Mouse (Mus musculus) kidney, adult 2 months (tissue): ENCODE results near the gene Kcnh7. TPM values are rescaled to one million over a fixed set of nuclear protein-coding genes. Genes with fewer than 3 reads are reported as not detected.

ENCODE experiments used
- DNase-seq: peaks from one replicate; pipeline ENCODE4 v3.0.0; 2021
- H3K27ac ChIP-seq: fragments of 200-500 bp; 2 replicates; pipeline ENCODE4 v1.5.1; 2012; ENCODE audit warnings: low read depth, low read length, control low read depth, inconsistent platforms; ENCODE audit not compliant: insufficient read depth
- H3K27me3 ChIP-seq: fragments of 200-500 bp; replicated peaks from 2 replicates; pipeline ENCODE4 v1.6.1; 2012; ENCODE audit warnings: mild to moderate bottlenecking, moderate library complexity, low read length, inconsistent platforms; ENCODE audit not compliant: control insufficient read depth, insufficient read depth
- H3K36me3 ChIP-seq: fragments of 200-500 bp; 2 replicates; pipeline ENCODE4 v1.6.1; 2012; ENCODE audit warnings: mild to moderate bottlenecking, moderate library complexity, low read length, inconsistent platforms; ENCODE audit not compliant: control insufficient read depth, insufficient read depth
- H3K4me1 ChIP-seq: fragments of 200-500 bp; 2 replicates; pipeline ENCODE4 v1.6.1; 2011; ENCODE audit warnings: low read length; ENCODE audit not compliant: control insufficient read depth, insufficient read depth
- H3K4me3 ChIP-seq: fragments of 200-500 bp; 2 replicates; pipeline ENCODE4 v1.5.1; 2011; ENCODE audit warnings: mild to moderate bottlenecking, low read depth, low read length, control low read depth; ENCODE audit not compliant: insufficient read depth
- CTCF ChIP-seq: fragments of 200-500 bp; conservative IDR thresholded peaks from 2 replicates; pipeline ENCODE4 v1.5.1; 2011; ENCODE audit warnings: low read depth, mild to moderate bottlenecking, control low read depth, low read length, moderate library complexity, mixed read lengths; ENCODE audit not compliant: insufficient read depth, insufficient read length
- POLR2A ChIP-seq: fragments of 200-500 bp; IDR thresholded peaks from one replicate; pipeline ENCODE4 v1.6.1; 2011; ENCODE audit warnings: low read depth, low read length, control low read depth
- WGBS: fragments of 180-500 bp; shearing (Covaris S2); methylation state at CpG from one replicate; pipeline ENCODE4 v1.1.7; 2018; 5-methylcytosine and 5-hydroxymethylcytosine counted together
- polyA plus RNA-seq: library from polyadenylated mRNA; depleted of rRNA; stranded (reverse); fragments of >200 nt; gene quantifications from 2 replicates; pipeline ENCODE4 v1.2.3, GENCODE M21; 2012; rRNA removed

Gene Kcnh7
- polyA plus RNA-seq = 0.03 and 0.11 TPM in 2 replicates

- DNase-seq = no peak
- Histone ChIP-seq H3K36me3 (no peaks in the 10 kb centered on the region), H3K27me3 (peaks cover 2% of the 10 kb centered on the region; the same call in 1 of the 2 replicates), H3K4me3 (no peak within 1 kb of the TSS), H3K4me1 (no peaks in the 10 kb centered on the region), H3K27ac (no peak within 1 kb of the TSS)
- WGBS = 2% methylated on average over 48 of the region's 49 CpGs
- TF ChIP-seq POLR2A (no peak), CTCF (no peak)
These were observed at the start of gene Kcnh7 for GRCm38 (mm10) chr2:63183563-63184545. TSS of gene Kcnh7 (minus strand) at chr2:63184287.

DNA sequence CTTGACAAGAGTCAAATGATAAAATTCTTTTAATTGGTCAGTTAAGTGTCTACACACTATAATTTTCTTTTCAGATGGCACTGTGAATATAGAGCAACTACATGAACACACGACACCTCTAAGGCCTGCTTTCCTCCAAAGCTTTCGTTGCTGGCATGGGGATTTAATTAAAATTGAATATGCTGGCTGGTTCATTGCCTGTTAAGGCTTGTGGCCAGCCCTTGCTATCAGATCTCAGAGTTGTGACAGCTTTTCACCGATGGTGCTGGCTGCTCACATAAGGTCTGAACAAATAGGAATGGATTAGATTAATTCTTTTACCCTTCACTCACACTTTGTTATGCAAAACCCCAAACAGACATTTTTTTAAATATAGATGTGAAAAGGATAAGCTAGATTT lies 23.3 kb upstream of the Kcnh7 start:
- Histone ChIP-seq H3K4me3 (no peak overlapping the region), H3K4me1 (no peaks in the 10 kb centered on the region), H3K36me3 (no peaks in the 10 kb centered on the region), H3K27me3 (no peaks in the 10 kb centered on the region), H3K27ac (no peak overlapping the region)
- DNase-seq = no peak
- 63% methylated on average over 3 of the region's 3 CpGs for WGBS
- TF ChIP-seq CTCF = no peak

DNA sequence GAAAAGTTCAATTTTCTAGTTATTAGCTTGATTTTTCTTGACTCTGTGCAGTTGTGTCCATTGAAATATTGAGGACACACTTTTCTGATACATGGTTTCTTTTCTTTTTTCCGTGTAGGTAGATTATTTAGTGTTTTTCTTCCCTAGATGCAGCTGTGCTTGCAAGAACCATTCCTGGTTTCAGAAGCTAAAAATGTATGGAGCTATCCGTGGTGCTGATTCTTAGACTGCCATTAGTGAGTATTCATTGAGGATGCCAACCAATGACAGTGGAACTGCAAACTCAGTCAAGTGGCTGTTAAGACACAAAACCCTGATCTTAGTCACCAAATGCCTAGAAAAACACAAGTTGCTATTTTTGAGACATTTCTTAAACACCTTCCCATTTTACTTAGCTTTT lies 1.9 kb upstream of the Kcnh7 start:
- peak; percentile 14 for DNase-seq
- H3K27ac ChIP-seq = no peak overlapping the region
- TF ChIP-seq CTCF (no peak), POLR2A (no peak)
- H3K4me3 ChIP-seq = no peak overlapping the region
- no peaks in the 10 kb centered on the region for H3K4me1 ChIP-seq
- WGBS = 0% methylated on average over 2 of the region's 2 CpGs
- H3K27me3 ChIP-seq = peaks cover 2% of the 10 kb centered on the region; the same call in 1 of the 2 replicates
- H3K36me3 ChIP-seq = no peaks in the 10 kb centered on the region

GRCm38 (mm10) chr2:63184551-63185430 lies 704 bp upstream of the Kcnh7 start:
- Histone ChIP-seq H3K4me3 (no peak overlapping the region), H3K36me3 (no peaks in the 10 kb centered on the region), H3K4me1 (no peaks in the 10 kb centered on the region), H3K27ac (no peak overlapping the region), H3K27me3 (peaks cover 2% of the 10 kb centered on the region; the same call in 1 of the 2 replicates)
- DNase-seq = peak; percentile 35
- TF ChIP-seq CTCF = no peak
- 3% methylated on average over 14 of the region's 15 CpGs for WGBS

DNA sequence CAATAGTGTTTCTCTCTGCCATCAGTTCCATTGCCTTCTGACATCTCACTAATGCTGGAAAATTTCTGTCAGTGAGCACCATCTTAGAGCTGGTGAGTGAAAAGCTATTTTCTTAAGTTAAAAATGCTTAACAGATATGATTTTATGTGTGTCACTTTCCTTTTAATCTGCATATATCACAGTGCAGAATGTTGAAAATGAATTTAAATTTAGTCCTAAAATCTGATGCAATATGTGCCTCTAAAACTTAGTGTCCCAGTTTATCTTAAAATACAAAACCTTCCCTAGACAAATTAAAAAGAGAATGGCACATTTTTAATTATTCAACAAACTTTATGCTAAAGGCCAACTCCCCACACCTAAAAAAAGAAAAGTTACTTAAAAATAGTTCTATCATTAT lies 30.4 kb downstream of the Kcnh7 start:
- TF ChIP-seq CTCF (no peak), POLR2A (no peak)
- Histone ChIP-seq H3K27ac (no peak overlapping the region), H3K4me1 (no peaks in the 10 kb centered on the region), H3K4me3 (no peak overlapping the region), H3K36me3 (no peaks in the 10 kb centered on the region), H3K27me3 (no peaks in the 10 kb centered on the region)
- DNase-seq = no peak

DNA sequence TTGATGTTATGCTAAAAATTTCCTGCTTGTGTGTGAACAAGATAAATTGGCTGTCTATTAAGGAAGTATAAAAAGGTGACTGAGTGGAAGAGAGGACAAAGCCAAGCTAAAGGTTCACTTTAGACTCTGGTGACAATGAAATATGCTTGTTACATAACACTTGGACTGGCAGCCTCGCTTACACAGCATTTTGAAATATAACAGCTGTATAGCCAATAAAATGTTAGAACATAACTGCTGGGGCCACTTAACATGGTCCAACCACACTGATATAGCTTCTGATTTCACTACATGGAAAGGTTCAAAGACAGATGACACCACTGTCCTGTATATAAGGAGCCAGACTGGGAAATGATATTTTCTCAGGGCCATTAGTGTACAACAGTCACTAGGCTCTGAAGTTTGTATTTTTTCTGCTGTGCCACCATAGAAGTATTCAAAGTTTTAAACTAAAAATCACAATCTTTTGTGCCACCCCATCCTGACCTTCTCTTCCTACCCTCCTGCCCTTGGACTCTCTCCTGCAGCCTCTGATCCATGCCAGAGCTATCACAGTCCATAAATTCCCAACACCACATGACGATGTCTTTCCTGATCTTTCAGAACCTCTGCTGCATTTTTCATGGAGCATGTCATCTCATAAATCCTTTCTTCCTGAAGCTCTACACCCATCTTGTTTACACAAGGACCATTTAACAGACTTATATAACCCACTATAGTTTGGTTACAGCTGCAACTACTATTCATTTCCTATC lies 56.1 kb downstream of the Kcnh7 start:
- WGBS = 37% methylated on average over 2 of the region's 2 CpGs
- Histone ChIP-seq H3K4me3 (no peak overlapping the region), H3K27me3 (no peaks in the 10 kb centered on the region), H3K27ac (no peak overlapping the region), H3K36me3 (no peaks in the 10 kb centered on the region), H3K4me1 (no peaks in the 10 kb centered on the region)
- no peak for DNase-seq
- TF ChIP-seq CTCF (no peak), POLR2A (no peak)
